Mouse (Mus musculus): ENCODE measurements around the gene Efna5.

Gene Efna5

DNA sequence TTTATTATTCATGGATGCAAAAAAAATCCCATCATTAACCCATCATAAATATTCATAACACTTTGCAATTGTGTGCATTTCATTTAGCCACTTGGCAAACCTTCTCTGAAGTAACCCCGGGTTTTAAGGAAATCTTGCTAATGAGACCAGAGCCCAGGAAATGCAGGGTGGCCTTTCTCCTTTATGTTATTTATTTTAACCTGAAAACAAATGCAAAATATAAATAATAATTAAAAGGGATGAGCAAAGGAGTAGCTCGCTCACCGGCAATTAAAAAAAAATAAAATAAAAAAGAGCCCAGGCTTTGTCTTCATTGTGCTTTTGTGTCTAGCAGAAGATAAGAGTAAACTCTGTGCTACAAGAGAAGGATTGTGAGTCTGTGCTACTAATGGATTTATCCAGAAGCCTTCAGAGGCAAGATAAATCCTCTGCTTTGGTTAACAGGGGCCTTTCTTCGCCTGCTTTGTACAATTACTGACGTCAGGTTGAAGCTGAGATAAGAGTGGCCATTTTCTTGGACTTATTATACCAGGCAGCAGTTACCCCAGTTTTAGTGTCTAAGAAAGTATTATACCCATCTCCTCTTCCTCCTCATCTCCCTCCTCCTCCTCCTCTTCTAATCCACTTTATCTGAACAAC is 288.6 kb downstream of the Efna5 start:
- no peak for DNase-seq

DNA sequence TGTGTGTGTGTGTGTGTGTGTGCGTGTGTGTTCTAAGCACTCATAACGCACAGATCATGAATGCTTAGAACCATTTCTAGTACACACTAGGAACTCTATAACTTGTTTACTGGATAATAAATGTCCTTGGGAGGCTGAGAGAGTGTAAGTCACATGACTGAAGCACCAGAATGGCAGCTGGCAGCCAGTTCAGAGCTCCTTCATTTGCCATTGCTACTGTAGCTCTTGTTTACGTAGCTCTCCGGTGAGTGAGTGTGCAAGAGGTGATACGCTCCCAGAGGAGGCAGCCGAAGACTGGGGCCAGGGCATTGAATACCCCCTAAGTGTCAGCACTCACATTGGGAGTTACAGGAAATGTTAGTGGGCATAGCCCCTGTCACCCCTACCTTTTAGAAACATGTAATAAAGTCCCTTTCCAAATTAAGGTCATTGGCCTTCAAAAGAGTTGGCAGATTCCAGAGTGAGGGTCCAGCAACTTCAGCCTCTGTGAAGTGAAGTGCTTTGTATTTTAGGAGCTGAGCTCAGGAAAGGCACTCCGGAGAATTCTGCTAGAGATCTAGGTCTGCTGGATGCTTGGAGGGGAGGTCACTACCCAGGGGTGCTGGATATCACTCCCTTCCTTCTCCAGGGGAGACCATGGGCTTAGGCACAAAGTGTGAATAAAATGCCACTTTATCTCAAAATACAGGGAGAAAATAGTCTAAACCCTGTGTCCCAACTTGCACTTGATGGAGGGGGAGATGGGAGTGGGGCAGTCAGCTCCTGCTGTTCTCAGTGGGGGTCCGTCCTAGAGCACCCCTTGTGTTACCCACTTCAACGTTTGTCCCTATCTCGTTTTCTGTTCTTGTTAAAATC is 289.3 kb downstream of the Efna5 start:
- no peak for DNase-seq

GRCm38 (mm10) chr17:62590685-62591460 is 290.2 kb downstream of the Efna5 start:
- DNase-seq, result no peak

DNA sequence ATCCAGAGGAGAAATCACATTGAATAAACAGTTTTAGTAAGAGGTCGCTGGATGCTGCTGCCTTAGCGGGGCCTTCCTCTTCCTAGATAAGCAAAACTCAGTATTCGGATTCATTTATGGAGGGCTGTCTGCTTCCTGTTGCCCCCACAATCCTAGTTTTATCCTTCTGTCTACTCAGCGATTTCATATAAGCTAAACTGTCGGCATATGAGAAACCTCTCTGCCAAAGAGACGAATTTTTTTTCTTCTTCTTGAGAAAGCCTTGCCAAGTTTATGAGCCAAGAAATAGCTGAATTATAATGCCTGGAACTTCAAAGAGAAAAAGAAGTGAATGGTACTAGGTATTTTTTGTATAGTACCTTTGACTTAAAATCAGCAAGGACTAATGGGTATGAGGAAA is 301.0 kb downstream of the Efna5 start:
- no peak for DNase-seq

- DNase-seq, result no peak
Measured at GRCm38 (mm10) chr17:62579618-62580017, 301.5 kb downstream of the Efna5 start.

DNA sequence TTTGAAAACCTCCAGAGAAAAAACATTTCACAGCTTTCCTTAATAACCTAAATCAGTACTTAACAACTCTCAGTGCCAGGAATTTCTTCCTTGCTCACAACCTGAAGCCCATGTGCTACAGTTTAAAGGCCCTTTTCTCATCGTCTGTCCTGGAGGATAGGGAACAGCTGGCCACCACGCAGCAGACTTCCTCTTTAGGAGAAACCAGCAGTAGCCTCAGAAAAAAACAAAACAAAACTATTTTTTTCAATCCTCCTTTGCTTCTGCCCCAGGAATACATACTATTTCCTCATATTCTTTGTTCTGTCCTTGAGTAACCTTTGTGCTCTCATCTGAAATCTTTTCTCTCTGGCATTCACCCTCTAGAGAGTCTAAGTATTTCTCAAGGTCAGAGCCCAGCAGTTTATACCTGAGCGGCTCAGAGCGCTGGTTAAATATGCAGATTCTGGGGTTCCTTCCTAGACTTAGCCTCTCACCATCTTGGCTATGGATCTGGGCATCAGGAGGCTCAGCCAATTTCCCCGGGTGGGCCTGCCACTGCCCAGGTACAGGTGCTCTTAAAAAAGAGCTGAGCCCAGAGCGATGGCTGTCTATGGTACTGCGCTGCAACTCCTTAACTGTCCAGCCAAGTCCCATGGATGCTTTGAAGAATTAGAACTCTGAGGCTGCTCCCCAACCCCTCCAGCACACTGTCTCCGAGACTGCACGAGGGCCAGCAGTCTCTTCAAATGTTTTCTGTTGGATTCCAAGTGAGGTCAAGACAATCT is 306.4 kb downstream of the Efna5 start:
- DNase-seq, result no peak

DNA sequence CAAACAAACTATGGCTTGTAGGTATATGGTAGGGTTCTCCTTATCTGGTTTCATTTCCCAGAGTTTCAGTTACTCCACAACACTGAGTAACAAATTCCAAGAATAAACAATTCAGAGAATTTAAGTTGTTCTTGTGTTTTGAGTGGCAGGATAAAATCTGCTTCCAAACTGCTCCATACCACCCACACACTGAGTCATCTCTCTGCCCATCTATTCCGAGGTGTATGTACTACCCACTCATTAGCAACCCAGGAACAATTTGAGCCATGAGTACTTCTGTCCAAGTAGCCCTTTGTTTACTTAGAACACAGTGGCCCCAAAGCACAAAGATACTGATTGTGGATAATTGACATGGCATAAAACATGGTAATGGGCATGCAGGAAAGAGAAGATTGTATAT is 311.0 kb downstream of the Efna5 start:
- no peak for DNase-seq

GRCm38 (mm10) chr17:62568019-62568418 is 313.1 kb downstream of the Efna5 start:
- DNase-seq, result no peak

DNA sequence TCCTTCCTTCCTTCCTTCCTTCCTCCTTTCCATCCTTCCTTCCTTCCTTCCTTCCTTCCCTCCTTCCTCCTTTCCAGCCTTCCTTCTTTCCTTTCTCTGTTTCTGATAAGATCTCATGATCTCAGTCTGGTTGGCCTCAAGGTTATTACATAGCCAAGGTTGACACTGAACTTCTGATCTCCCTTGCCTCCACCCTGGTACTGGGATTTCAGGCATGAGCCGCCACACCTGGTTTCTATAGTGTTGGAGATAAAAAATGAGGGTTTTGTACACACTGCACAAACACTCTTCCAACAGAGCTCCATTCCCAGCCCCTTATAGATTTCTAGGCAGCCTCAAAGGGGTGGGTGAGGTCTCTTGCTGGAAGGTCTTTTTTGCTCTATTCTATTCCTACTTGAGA is 315.5 kb downstream of the Efna5 start:
- DNase-seq, result no peak

DNA sequence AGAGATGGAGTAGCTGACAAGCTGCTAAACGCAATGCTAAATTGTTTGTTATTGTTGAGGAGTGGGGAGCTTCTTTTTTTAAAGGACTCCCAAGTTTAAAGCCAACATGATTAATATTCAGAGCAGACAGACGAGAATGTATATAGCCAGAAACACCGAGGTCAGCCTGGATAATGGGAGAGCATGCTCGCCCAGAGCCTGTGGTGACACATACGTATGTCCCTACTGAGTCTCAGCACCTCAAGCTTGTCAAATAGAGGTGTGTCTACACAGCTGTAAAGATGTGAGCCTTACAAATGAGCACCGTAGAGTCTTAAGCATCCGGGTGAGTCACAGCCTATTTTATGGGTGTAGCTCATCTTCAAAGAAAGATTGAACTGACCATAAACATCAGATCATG is 318.7 kb downstream of the Efna5 start:
- no peak for DNase-seq

DNA sequence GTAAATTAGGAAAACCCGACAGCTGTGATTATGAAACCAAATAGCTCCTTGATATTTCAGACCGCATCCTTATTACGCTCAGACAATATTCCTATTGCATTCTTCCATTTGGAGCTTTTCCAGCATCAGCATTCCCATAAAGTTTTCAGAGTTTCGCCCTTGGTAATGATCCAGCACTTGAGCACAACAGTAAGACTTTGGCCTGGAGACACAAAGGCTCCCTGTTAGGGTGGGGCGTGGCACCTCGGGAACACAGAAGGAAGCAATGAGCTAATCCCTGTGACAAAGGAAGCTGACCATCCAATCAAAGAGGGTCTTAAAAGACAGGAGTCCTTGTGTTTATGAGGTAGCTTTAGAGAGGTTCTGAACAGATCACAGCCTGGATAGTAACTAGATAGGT is 323.9 kb downstream of the Efna5 start:
- no peak for DNase-seq

Measured in kidney, adult 18-20 months (tissue).